Mouse (Mus musculus) ovary, postnatal 10 days (tissue): ENCODE results near the gene Fbln1.
"Not testable (repeated sequence)": the region's sequence is repeated elsewhere in the genome, so short reads cannot be mapped to it uniquely, and the experiment has no call there.

ENCODE experiments used
- DNase-seq: peaks from one replicate; pipeline ENCODE4 v3.0.0; 2022; ENCODE audit warnings: low spot score

Gene Fbln1

DNA sequence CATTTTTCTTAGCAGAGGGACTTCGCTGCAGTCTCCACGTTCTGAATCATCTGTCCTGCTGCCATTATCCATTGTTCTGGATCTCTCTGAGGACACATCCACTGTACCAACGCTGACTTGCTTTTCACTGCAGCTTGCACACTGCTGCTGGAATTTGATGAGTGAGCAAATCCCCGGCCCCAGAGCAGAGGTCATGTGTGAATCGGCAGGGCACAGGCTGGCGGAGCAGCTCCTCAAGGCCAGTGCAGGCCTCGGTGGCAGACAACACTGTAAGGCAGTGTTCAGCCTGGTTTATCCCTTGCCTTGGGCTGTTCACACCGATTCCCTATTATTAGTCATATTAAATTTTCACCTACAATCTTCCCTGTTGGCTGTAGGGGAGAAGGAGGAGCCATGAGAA, 89.8 kb downstream of the Fbln1 start:
- no peak for DNase-seq

DNA sequence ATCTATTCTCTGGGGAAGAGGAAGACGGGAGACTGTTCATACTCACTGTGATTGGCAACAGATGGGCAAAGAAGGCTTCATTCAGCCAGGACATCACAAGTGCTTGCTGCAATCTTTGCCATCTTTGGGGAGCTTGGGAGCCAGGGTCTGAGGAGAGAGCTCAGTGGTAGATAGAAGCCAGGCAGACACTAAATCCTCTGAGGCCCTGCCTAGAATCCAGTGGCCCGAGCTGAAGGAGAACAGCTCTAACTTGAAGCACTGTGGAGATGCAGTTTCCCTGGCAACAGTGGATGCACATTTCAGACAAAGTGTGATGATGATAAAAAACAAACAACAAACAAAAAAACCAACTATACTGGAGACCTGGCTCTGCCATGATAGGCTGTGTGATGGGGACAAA, 90.2 kb downstream of the Fbln1 start:
- no peak for DNase-seq

DNA sequence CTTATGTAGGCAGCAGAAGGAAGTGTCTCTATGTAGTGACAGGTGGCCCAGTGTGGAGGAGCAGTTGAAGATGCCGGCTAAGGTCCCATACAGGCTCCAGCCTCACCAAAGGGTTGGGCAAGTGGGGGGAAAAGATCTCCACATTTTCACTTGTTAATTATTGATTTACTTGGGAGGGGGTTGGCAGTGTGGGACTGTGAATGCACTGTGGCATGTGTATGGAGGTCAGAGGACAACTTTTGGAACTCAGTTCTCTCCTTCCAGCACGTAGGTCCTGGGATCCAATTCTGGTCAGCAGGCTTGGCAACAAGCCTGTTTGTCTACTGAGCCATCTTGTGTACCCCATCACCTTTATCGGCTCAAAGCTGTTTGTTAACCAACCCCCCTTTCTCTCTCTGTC, 90.8 kb downstream of the Fbln1 start:
- DNase-seq: no peak

GRCm38 (mm10) chr15:85298167-85298781, 92.5 kb downstream of the Fbln1 start:
- no peak for DNase-seq

GRCm38 (mm10) chr15:85298946-85299345, 93.2 kb downstream of the Fbln1 start:
- no peak for DNase-seq

GRCm38 (mm10) chr15:85303241-85303640, 97.5 kb downstream of the Fbln1 start:
- DNase-seq: no peak

- DNase-seq: no peak
Observed at GRCm38 (mm10) chr15:85303976-85304375, 98.2 kb downstream of the Fbln1 start.

GRCm38 (mm10) chr15:85307061-85307660, 101.4 kb downstream of the Fbln1 start:
- no peak for DNase-seq

- DNase-seq: no peak
Observed at GRCm38 (mm10) chr15:85311058-85311657, 105.4 kb downstream of the Fbln1 start.

DNA sequence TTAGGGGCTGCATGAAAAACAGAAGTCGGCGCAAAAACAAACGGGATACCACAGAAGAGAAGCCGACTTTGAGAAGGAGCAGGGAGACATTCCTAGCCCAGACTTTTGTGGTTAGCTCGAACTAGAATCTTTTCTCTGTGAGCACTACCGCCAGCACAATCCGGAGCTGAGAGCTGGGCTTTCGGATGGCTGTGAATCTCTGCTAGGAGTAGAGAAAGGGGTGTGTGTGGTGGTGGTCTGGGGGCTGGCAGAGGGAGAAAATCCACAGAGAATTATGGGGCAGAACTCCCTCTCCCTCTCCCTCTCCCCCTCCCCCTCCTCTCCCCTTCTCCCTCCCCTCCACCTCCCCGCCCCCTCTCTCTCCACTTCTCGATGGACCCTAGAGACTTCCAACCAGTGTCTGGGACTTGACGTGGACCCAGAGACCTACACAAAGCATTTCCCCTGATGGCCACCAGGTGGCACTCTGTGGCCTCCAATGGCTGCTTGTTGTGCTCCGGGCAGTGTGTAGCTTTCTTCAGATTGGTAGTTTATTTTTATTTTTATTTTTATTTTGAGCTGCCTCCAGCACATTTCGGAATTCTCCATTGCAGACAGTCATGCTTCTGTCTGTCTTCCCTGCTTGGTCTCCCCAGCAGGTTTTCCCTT, 109.8 kb downstream of the Fbln1 start:
- DNase-seq: peak; percentile 48

- DNase-seq: no peak
Observed at GRCm38 (mm10) chr15:85316342-85317140, 110.8 kb downstream of the Fbln1 start.

DNA sequence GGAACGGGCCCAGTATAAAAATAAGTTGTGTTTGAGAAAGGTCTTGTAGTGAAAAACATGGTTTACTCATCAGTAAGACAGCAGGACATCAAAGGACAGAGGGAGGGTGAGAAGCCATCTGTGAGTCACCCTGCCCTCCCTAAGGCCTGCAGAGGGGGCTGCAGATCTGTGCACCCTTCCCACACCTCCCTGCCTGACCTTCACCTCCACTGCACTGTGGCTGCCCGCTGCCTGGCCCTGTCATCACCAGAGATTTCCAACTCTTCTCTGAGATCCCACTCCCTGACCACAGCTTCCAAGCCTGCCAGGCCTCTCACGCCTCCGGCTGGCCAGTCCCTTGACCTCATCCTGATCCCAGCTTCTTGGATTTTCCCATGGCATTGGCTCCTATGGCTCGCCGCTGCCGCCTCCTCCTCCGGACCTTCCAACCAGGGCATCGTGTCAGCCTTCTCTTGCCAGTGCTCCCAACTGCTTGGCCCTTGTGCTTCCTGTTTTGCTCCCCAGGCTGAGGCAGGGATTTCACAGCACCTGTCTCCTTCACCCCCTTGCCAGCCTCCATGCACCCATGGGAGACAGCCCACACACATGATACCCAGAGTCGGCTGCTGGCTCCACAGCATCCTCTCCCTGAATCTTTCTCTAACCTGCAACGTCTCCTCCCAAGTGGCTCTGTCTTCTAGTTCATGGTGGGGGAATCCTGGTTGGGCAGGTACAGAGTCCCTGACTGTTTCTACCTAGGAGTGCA, 114.3 kb downstream of the Fbln1 start:
- DNase-seq: no peak

DNA sequence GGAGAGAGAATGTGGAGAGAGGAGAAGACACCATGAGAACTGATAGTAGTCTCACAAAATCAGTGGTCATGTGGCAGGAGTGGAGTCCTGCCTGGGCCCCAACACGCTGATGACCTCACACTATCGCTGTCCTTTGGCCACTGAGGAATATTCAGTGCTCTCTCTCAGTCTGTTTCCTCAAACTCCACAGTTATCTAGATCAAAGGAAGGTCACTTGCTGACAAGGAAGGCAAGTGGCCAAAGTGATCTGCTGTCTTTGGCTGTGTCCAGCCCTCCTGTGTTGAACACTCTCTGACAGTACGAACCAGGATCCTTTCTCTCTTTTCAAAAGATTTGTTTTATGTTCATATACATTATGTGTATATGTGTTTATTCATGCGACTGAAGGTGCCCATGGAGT, 117.5 kb downstream of the Fbln1 start:
- no peak for DNase-seq

DNA sequence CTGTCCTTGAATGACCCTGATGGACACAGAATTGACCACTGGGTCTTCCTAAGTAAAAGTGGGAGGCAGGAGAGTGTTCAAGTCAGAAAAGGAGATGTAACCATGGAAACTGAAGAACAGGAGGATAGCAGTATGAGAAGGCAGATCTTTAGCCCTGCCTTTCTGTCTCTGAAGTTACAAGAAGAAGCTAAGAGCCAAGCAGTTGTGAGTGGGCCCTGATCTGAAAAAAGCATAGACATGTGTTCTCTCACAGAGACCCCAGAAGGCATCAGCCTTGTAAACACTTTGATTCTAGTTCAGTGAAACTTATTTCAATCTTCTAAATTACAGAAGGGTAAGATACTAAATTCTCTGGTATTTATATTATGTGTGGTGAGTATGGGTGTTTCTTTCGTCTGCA, 118.7 kb downstream of the Fbln1 start:
- DNase-seq: no peak

GRCm38 (mm10) chr15:85327808-85328207, 122.1 kb downstream of the Fbln1 start:
- DNase-seq: no peak

GRCm38 (mm10) chr15:85328455-85328854, 122.7 kb downstream of the Fbln1 start:
- not testable (repeated sequence) for DNase-seq

DNA sequence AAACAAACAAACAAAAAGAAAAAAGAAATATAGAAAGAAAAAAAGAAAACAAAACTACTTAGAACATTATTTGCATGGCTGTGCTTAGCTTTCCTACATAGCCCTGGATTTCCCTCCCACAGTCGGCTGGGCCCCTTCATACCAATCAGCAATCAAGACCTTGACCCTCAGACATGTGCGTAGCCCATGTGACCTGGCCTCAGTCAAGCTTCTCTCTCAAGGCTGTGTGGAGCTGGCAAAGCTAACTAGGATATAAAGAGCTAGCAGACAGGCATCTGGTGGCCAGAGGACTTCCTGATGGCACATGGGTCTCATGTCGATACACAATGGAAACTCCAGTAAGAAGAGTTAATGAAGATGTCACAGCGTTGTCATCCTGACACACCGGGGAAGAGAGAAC, 123.3 kb downstream of the Fbln1 start:
- no peak for DNase-seq

DNA sequence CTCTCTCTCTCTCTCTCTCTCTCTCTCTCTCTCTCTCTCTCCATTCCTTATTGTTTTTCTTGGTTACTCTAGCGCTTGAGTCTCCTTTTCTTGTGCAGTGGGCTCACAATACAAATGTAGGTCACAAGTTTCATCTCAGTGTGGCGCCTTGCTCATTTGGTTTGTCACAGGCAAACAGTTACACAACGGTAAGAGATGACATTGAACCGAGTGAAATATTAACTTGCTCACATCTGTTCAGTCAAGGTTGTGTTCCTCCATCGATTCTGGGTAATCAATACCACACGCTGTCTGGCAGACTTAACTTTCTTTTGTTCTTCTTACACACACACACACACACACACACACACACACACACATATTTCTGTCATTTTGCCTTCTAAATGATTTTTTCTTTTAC, 124.3 kb downstream of the Fbln1 start:
- no peak for DNase-seq

DNA sequence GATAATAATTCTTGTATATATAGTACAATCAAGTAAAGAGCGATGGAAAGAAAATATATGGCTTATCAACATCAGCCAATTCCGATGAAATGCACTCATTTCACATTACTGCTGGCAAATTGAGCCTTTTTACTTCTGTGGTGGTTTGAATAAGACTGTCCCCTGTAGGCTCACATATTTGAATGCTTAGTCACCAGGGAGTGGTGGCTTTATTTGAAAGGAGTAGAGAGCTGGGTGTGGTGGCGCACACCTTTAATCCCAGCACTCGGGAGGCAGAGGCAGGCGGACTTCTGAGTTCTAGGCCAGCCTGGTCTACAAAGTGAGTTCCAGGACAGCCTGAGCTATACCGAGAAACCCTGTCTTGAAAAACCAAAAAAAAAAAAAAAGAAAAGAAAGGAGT, 127.8 kb downstream of the Fbln1 start:
- not testable (repeated sequence) for DNase-seq

DNA sequence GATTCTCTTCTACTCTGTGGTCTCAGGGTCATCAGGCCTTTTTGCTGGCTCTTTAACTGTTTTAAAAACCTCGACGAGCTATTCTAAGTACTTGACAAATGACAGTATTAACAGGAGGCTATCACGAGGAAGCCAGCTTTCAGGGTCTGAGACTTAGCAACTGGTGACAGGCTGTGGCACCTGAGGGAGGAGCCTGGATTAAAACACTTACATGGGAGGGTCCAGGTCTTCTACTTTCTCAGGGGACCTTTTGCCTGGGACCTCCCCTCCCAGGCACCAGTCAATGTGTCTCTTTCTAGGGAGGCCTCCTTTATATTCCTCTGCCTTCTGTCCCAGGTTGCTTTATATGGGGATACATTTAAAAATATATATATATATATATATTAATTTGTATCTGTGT, 128.5 kb downstream of the Fbln1 start:
- DNase-seq: no peak

GRCm38 (mm10) chr15:85335671-85336300, 130.0 kb downstream of the Fbln1 start, which contains the start of gene Atxn10:
Gene Atxn10 (plus strand): TSS chr15:85336245.
- DNase-seq: peak; percentile 13
